Mouse (Mus musculus): ENCODE results near the gene Unc5cl.

- no peak for TF ChIP-seq CTCF (IDR thresholded peaks at IDR 0.05; ENCODE audit: control insufficient read depth, insufficient read depth, low read length)
- no peak for TF ChIP-seq POLR2A (IDR thresholded peaks at IDR 0.05; ENCODE audit: borderline replicate concordance, control insufficient read depth, low read depth, low read length)
These were observed 37.9 kb downstream of the Unc5cl start for GRCm38 (mm10) chr17:48492621-48493020.

Measured in bone marrow, adult 2 months (tissue).